Mouse (Mus musculus) inflammation-experienced regulatory T-cells, adult 6 months (primary cell): ENCODE results near the gene Krt17. TPM values are rescaled to one million over a fixed set of nuclear protein-coding genes. Genes with fewer than 3 reads are reported as not detected.
"Not testable (repeated sequence)": the region's sequence is repeated elsewhere in the genome, so short reads cannot be mapped to it uniquely, and the experiment has no call there.

Experiments used
- ATAC-seq: one replicate; pipeline ENCODE4 v1.8.0; 2017
- polyA plus RNA-seq, 3 experiments: library from polyadenylated mRNA; unstranded; fragments of 100-300 nt; shearing (Covaris generic); gene quantifications; one replicate each; pipeline ENCODE4 v1.2.1; 2017

The Krt17 gene
- polyA plus RNA-seq, 3 experiments from 2014 or later = 1.8 to 4.5 (median 2.1) TPM

DNA sequence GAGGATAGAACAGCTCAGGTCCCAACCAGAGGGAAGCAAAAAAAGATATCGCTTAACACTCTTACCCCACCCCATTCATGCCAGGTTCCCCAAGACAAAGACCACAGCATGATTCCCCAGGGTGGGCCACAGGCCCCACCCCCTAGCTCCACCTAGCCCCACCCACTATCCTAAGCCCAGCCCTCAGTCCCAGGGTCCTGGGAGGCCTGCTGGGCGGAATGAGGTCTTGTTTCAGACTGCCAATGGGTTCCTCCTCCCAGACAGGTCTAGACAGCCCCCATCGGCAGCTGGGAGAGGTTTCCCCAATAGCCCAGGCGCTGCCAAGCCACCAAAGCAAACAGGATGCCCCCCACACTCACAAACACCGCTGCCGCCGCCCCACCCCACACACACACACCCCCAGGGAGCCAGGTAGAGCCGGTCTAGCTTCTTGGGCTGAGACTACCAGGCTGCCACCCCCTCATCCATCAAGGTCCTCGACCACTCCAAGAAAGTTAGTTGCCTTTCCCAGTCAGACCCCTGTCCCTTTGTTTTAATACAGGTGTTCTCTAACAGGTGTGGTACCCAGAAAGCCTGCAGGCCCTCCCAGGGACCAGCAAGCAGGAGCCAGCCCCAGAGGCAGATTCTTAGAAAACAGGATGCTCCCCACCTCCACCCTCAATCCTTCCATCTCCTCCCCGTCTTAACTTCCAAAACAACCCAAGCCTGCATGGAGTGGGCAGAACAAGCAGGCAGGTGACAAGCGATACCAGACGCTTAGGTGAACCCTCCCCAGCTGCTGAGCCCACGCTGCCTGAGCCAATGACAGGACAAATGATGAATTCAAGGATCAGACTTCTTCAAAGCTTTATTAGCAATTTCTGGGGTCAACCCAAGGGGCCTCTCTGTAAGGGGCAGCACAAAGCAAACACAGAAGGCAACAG is 1.5 kb upstream of the Krt17 start:
- no peak for ATAC-seq

DNA sequence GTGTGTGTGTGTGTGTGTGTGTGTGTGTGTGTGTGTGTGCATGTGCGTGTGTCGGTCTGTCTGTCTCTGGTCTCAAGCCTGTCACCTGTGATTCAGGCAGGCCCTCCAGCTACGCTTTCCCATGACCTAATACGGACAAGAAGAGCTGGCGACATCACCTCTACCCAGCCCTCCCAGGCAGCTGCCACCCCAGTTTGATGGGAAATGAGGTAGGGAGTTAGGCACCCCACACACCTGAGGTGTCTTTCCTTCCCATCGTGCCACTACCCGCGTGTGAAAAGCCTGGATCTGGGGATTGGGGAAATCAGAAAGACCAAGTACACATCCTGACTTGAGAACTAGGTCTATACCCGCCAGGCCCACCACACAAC is 391 bp upstream of the Krt17 start:
- ATAC-seq = no peak

DNA sequence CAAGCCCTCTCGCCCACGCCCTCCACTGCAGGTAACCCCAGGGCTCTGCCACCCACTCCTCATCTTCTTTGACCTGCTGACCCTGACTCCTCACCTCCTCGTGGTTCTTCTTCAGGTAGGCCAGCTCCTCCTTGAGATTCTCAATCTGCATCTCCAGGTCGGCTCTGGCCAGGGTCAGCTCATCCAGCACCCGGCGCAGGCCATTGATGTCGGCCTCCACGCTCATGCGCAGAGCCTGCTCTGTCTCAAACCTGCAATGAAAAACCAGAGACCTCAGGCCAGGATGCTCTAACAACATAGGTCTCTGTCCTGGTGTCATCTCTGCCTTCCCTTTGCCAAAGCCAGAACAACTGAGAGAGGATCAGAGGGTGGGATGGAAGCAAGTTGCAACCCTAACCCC is 1.8 kb downstream of the Krt17 start:
- ATAC-seq = no peak

DNA sequence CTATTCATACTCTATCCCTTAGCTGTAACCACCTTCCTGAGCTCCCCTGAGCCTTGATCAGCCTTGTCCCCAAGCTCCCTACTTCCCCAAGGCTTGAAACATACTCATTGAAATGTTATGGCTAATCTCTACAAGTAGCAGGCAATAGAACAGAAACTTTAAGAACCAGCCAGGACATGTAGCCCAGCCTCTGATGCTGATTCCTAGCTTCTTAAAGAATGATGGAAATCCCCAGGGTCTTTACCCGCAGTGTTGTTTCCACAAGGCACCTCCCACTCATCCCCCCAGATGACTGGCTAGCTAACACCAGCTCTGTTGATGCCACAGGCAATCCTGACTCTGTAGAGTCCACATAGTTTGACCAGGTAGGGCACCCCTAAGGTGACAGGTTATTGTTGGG is 2.9 kb downstream of the Krt17 start:
- no peak for ATAC-seq

DNA sequence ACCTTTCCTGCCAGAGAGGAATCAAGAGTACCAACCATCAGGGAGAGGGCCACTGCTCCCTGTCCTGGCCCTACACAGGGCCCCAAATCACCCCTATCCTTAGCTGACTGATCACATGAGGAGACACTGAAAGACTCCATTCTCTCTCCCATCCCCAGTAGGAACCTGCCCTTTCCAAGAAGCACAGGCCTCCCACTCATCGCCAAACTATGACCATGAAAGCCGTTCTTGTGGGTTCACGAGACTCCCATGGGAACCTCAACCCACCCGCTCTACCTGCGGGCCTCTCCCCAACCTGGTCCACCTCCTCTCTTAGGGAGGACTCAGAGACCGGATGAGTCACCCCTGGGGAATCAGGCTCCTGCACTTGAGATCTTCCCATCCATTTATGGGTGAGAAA is 5.3 kb downstream of the Krt17 start:
- ATAC-seq = no peak

DNA sequence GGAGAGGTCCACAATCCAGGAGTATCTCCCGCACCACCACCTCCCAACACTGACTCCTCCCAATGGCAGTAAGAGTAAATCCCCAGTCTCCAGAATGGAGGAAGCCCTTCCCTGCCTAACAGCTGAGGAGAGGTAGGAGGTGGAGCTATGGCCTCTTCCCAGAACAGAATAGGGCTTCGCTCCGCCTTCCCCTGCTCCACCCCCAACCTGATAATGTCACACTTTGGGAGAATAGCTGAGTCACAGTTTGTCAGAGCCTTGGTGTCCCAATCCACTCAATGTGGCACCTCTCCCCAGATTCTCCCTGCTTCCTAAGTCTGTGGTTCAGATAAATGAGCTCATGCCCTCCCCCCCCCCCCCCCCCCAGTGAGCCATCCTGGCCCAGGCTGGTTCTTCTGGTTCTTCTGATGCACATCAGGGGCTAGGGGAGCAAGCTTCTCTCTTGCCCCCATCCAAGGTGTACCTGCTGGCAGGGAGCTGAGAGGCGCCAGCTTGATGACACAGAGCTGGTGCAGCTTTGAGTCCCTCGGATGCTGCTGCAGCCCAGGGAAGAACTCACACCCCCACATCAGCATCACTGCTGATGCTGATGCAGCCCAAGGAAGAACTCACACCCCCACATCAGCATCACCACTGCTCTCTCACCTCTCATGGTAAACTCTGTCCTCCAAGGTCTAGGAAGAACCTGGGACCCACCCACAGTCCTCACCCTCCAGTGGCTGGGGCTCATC is 6.3 kb downstream of the Krt17 start:
- no peak for ATAC-seq

DNA sequence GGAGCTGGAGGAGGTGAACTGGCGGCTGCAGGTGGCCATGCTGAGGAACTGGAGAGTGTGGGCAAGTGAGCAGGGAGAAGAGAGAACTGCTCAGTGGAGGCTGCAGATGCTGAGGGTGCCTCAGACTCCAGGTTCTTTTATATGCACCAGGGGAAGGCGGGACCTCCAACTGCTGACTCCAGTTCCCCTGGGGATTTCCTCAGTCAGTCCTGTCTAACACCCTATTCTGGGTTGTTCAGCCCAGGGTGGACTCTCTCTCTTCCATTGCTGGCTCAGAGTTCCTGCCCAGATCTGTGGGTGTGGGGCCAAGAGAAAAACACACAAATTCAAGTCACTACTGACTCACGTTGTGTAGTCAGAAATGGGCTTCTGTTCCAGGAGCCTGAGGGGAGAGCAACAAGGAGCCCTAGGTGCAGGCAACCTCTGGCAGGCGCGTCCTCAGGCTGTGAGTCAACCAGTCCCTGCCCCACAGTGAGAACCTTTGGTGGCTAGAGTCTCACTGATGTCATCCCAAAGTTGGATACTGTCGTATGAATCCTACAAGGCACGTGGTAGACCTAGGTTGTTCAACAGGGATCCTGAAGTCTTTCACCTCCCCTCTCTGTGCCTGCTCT is 11.9 kb downstream of the Krt17 start, which contains the start of gene Krt16:
Gene Krt16, minus strand, starts transcription at position 51 of the 614 bp plus-strand sequence.
- no peak for ATAC-seq

DNA sequence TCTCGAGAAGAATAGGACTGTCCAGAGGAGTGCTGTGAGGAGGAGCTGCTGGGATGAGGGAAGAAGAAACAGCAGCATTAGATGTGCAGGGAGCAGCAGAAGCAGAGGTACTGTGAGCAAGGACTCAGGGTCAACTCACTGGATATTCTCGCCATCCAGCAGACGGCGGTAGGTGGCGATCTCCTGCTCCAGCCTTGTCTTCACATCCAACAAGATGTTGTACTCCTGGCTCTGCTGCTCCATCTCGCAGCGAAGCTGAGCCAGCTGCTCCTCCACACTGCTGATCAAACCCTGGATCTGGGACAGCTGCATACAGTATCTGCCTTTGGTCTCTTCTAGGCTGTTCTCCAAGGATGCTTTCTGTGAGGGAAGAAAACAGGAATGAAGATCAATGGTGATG is 14.4 kb downstream of the Krt17 start:
- not testable (repeated sequence) for ATAC-seq

DNA sequence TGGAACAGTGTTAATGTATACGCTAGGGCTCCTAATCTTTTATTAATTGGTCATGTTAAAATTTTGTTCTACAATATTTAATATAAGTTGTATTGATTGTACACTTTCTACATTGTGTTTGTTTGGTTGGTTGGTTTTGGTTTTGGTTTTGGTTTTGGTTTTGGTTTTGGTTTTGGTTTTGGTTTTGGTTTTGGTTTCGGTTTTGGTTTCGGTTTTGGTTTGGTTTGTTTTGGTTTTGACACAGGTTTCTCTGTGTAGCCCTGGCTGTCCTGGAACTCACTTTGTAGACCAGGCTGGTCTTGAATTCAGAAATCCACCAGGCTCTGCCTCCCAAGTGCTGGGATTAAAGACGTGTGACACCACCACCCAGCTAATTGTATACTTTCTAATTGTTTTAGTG is 20.6 kb downstream of the Krt17 start:
- ATAC-seq = not testable (repeated sequence)

DNA sequence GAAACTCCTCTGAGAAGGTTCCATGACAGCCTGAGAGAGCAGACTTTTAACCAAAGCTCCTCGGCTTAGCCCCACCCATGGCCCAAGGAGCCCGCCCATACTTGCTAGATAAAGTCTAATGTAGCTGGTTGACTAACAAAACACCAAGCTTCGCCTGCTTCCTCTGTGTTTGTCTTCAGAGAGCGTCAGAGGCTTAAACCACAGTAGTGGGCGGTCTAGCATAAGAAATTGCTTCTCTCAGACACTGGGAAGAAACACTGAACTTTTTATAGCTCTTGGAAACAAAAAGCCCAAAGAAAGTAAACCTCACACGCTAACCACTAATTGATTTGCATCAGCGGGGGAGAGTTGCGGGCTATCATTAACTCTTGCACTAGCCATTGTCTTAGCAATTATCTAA is 39.1 kb downstream of the Krt17 start:
- ATAC-seq = no peak

DNA sequence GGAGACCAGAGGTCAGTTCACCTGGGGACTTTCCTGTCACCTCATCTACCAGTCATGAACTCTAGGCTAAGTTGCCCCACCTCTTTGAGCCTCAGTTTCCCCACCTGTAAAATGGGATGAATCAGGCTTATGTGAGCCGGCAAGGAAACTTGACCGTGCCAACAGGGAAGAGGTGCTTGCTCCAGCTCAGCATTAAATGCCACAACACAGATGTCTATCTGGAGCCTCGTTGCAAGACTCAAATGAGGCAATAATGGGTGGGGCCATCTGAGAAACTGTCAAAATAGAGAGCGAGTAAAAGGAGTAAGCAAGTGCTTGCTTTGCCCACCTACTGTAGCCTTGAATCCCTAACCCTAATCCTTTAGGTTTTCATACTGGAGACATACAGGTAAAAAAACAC is 41.5 kb downstream of the Krt17 start:
- no peak for ATAC-seq

DNA sequence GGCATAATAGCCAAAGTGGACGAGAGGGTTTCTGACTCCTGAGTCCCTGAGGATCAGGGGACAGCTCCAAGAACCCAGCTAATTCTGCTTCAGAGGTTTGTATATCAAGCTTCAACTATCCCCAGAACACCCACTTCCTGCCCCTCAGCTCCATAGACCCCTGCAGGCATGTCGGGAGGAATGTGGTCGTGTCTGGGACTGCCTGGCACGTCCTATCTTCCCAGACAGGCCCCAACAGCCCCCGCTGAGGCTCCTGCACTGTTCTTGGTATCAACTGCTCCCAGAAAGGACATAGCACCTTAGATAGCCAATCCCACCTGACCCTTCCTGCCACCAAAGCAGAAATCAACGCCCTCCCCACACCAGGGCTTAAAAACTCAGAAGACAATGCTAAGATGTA is 52.3 kb downstream of the Krt17 start:
- ATAC-seq = no peak

DNA sequence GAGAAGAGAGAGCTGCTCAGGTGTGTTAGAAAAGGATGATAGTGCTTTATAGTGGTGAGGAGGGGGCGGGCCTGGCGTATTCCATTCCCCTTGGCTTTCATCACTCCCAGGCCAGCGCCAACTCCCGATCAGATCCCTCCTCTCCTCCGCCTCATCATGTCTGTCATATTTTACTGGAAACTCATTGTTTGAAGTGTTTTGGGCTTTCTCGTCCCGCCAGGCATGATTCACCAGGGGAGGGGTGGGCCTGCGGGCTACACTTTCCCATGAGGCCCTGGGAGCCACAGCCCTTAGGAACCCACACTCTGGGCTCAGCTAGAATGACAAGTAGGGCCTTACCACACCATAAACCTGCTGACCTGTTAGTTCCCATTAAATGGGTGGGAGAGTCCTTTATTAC is 53.3 kb downstream of the Krt17 start, which contains the start of gene Krt14:
Gene Krt14, minus strand, starts transcription at position 51 of the 400 bp plus-strand sequence.
- ATAC-seq = no peak

Other genes with a start within 250 kb of the Krt17 start
- not detected for gene Krt33a, start 244.8 kb downstream of the Krt17 start, polyA plus RNA-seq
- not detected for gene Krt33b, start 231.2 kb downstream of the Krt17 start, polyA plus RNA-seq
- gene Krt34, start 219.5 kb downstream of the Krt17 start, polyA plus RNA-seq = not detected
- gene Krt31, start 210.5 kb downstream of the Krt17 start, polyA plus RNA-seq = not detected
- not detected for gene Krt32, start 172.8 kb downstream of the Krt17 start, polyA plus RNA-seq
- gene Krt35, start 164.8 kb downstream of the Krt17 start, polyA plus RNA-seq = not detected
- gene Krt36, start 155.4 kb downstream of the Krt17 start, polyA plus RNA-seq = not detected
- gene Krt13, start 139.5 kb downstream of the Krt17 start, polyA plus RNA-seq = not detected
- not detected for gene Krt15, start 125.1 kb downstream of the Krt17 start, polyA plus RNA-seq
- gene Krt19, start 112.4 kb downstream of the Krt17 start, polyA plus RNA-seq = not detected
- gene Krt9, start 67.8 kb downstream of the Krt17 start, polyA plus RNA-seq = not detected
- gene Krt14, start 53.5 kb downstream of the Krt17 start, polyA plus RNA-seq = not detected
- gene Krt16, start 12.1 kb downstream of the Krt17 start, polyA plus RNA-seq = not detected
- not detected for gene Krt42, start 8.8 kb upstream of the Krt17 start, polyA plus RNA-seq
- gene Eif1, start 58.9 kb upstream of the Krt17 start, polyA plus RNA-seq = 1,000 to 10,000 TPM; 1,938 to 3,125 (median 2,500) TPM
- gene Gast, start 73.4 kb upstream of the Krt17 start, polyA plus RNA-seq = not detected
- 1 to 10 TPM in 1 of 3 experiments, under 1 TPM in 2; 0.55 to 1.1 (median 0.70) TPM for gene Hap1, start 95.1 kb upstream of the Krt17 start, polyA plus RNA-seq
- gene Jup, start 136.7 kb upstream of the Krt17 start, polyA plus RNA-seq = 1 to 10 TPM in 1 of 3 experiments, under 1 TPM in 1, not detected in 1; 0.36 to 1.4 TPM
- under 1 TPM in 1 of 3 experiments, not detected in 2; 0.92 TPM for gene P3h4, start 153.8 kb upstream of the Krt17 start, polyA plus RNA-seq
- 1 to 10 TPM in 1 of 3 experiments, not detected in 2; 2.9 TPM for gene Fkbp10, start 154.7 kb upstream of the Krt17 start, polyA plus RNA-seq
- 100 to 1,000 TPM; 124 to 134 (median 127) TPM for gene Nt5c3b, start 180.8 kb upstream of the Krt17 start, polyA plus RNA-seq
- under 1 TPM in 2 of 3 experiments, not detected in 1; 0.41 to 0.47 TPM for gene Klhl10, start 180.9 kb upstream of the Krt17 start, polyA plus RNA-seq
- gene Klhl11, start 211.7 kb upstream of the Krt17 start, polyA plus RNA-seq = 1 to 10 TPM; 2.2 to 2.4 (median 2.3) TPM